Mouse (Mus musculus): Measurements from ENCODE around the gene Tdp1. TPM values are rescaled to one million over a fixed set of nuclear protein-coding genes. Genes with fewer than 3 reads are reported as not detected.

Tdp1 gene
- polyA plus RNA-seq, 1 experiment from 2014 or later = 30.5 TPM

GRCm38 (mm10) chr12:99992362-99992862 is 108.1 kb downstream of the Tdp1 start:
- Histone ChIP-seq H3K27me3 (ENCODE audit: control insufficient read depth, insufficient read depth, low read length) (no peaks in the 10 kb centered on the region), H3K9ac (ENCODE audit: low read length) (no peak overlapping the region), H3K4me2 (ENCODE audit: low read length) (no peak overlapping the region), H3K4me3 (ENCODE audit: control insufficient read depth in 1 of 2, insufficient read depth in 1 of 2, low read depth in 1 of 2, low read length in 2 of 2) (no peak overlapping the region), H3K4me1 (ENCODE audit: control insufficient read depth in 2 of 2, insufficient read depth in 2 of 2, low read length in 2 of 2) (no peaks in the 10 kb centered on the region), H3K27ac (replicated peaks in 1 of 2; ENCODE audit: control insufficient read depth in 1 of 2, insufficient read depth in 1 of 2, low read depth in 2 of 2, low read length in 2 of 2) (no peak overlapping the region), H3K9me3 (ENCODE audit: control insufficient read depth, low read length) (peaks cover 5% of the 10 kb centered on the region; the same call in 1 of the 2 replicates), H3K36me3 (ENCODE audit: control insufficient read depth, insufficient read depth, low read length) (no peaks in the 10 kb centered on the region)
- 88% methylated on average over 11 of the region's 11 CpGs for WGBS
- no peak for ATAC-seq (ENCODE audit: insufficient number of reproducible peaks, insufficient read depth, low FRiP score, low read depth)

- H3K9ac ChIP-seq (ENCODE audit: low read length) = no peak overlapping the region
- no peak for ATAC-seq (ENCODE audit: insufficient number of reproducible peaks, insufficient read depth, low FRiP score, low read depth)
- no peak overlapping the region for H3K4me2 ChIP-seq (ENCODE audit: low read length)
- no peaks in the 10 kb centered on the region for H3K36me3 ChIP-seq (ENCODE audit: control insufficient read depth, insufficient read depth, low read length)
- H3K27ac ChIP-seq (replicated peaks in 1 of 2; ENCODE audit: control insufficient read depth in 1 of 2, insufficient read depth in 1 of 2, low read depth in 2 of 2, low read length in 2 of 2) = no peak overlapping the region
- peaks cover 5% of the 10 kb centered on the region; the same call in 1 of the 2 replicates for H3K9me3 ChIP-seq (ENCODE audit: control insufficient read depth, low read length)
- 73% methylated on average over 10 of the region's 10 CpGs for WGBS
- no peak overlapping the region for H3K4me3 ChIP-seq (ENCODE audit: control insufficient read depth in 1 of 2, insufficient read depth in 1 of 2, low read depth in 1 of 2, low read length in 2 of 2)
- no peaks in the 10 kb centered on the region for H3K27me3 ChIP-seq (ENCODE audit: control insufficient read depth, insufficient read depth, low read length)
- no peaks in the 10 kb centered on the region for H3K4me1 ChIP-seq (ENCODE audit: control insufficient read depth in 2 of 2, insufficient read depth in 2 of 2, low read length in 2 of 2)
Observed at GRCm38 (mm10) chr12:99993146-99993890, 109.0 kb downstream of the Tdp1 start.

- Histone ChIP-seq H3K9ac (ENCODE audit: low read length) (no peak overlapping the region), H3K4me1 (ENCODE audit: control insufficient read depth in 2 of 2, insufficient read depth in 2 of 2, low read length in 2 of 2) (no peaks in the 10 kb centered on the region), H3K9me3 (ENCODE audit: control insufficient read depth, low read length) (peaks cover 2% of the 10 kb centered on the region; the same call in 1 of the 2 replicates), H3K27ac (replicated peaks in 1 of 2; ENCODE audit: control insufficient read depth in 1 of 2, insufficient read depth in 1 of 2, low read depth in 2 of 2, low read length in 2 of 2) (no peak overlapping the region), H3K4me3 (ENCODE audit: control insufficient read depth in 1 of 2, insufficient read depth in 1 of 2, low read depth in 1 of 2, low read length in 2 of 2) (no peak overlapping the region), H3K27me3 (ENCODE audit: control insufficient read depth, insufficient read depth, low read length) (no peaks in the 10 kb centered on the region), H3K4me2 (ENCODE audit: low read length) (no peak overlapping the region), H3K36me3 (ENCODE audit: control insufficient read depth, insufficient read depth, low read length) (no peaks in the 10 kb centered on the region)
- ATAC-seq (ENCODE audit: insufficient number of reproducible peaks, insufficient read depth, low FRiP score, low read depth) = no peak
- WGBS = 89% methylated on average over 5 of the region's 5 CpGs
Observed at GRCm38 (mm10) chr12:99995951-99996350, 111.6 kb downstream of the Tdp1 start.

GRCm38 (mm10) chr12:99999726-100000125 is 115.4 kb downstream of the Tdp1 start:
- H3K36me3 ChIP-seq (ENCODE audit: control insufficient read depth, insufficient read depth, low read length) = no peaks in the 10 kb centered on the region
- H3K9me3 ChIP-seq (ENCODE audit: control insufficient read depth, low read length) = no peaks in the 10 kb centered on the region
- WGBS = 62% methylated on average over 5 of the region's 5 CpGs
- no peaks in the 10 kb centered on the region for H3K27me3 ChIP-seq (ENCODE audit: control insufficient read depth, insufficient read depth, low read length)
- no peaks in the 10 kb centered on the region for H3K4me1 ChIP-seq (ENCODE audit: control insufficient read depth in 2 of 2, insufficient read depth in 2 of 2, low read length in 2 of 2)
- no peak overlapping the region for H3K9ac ChIP-seq (ENCODE audit: low read length)
- ATAC-seq (ENCODE audit: insufficient number of reproducible peaks, insufficient read depth, low FRiP score, low read depth) = no peak
- no peak overlapping the region for H3K4me2 ChIP-seq (ENCODE audit: low read length)
- no peak overlapping the region for H3K27ac ChIP-seq (replicated peaks in 1 of 2; ENCODE audit: control insufficient read depth in 1 of 2, insufficient read depth in 1 of 2, low read depth in 2 of 2, low read length in 2 of 2)
- no peak overlapping the region for H3K4me3 ChIP-seq (ENCODE audit: control insufficient read depth in 1 of 2, insufficient read depth in 1 of 2, low read depth in 1 of 2, low read length in 2 of 2)

GRCm38 (mm10) chr12:100000381-100000780 is 116.1 kb downstream of the Tdp1 start:
- Histone ChIP-seq H3K9me3 (ENCODE audit: control insufficient read depth, low read length) (no peaks in the 10 kb centered on the region), H3K27me3 (ENCODE audit: control insufficient read depth, insufficient read depth, low read length) (no peaks in the 10 kb centered on the region), H3K4me1 (ENCODE audit: control insufficient read depth in 2 of 2, insufficient read depth in 2 of 2, low read length in 2 of 2) (no peaks in the 10 kb centered on the region), H3K36me3 (ENCODE audit: control insufficient read depth, insufficient read depth, low read length) (no peaks in the 10 kb centered on the region), H3K4me3 (ENCODE audit: control insufficient read depth in 1 of 2, insufficient read depth in 1 of 2, low read depth in 1 of 2, low read length in 2 of 2) (no peak overlapping the region), H3K4me2 (ENCODE audit: low read length) (no peak overlapping the region), H3K27ac (replicated peaks in 1 of 2; ENCODE audit: control insufficient read depth in 1 of 2, insufficient read depth in 1 of 2, low read depth in 2 of 2, low read length in 2 of 2) (no peak overlapping the region), H3K9ac (ENCODE audit: low read length) (no peak overlapping the region)
- 78% methylated on average over 7 of the region's 7 CpGs for WGBS
- no peak for ATAC-seq (ENCODE audit: insufficient number of reproducible peaks, insufficient read depth, low FRiP score, low read depth)

- H3K27ac ChIP-seq (replicated peaks in 1 of 2; ENCODE audit: control insufficient read depth in 1 of 2, insufficient read depth in 1 of 2, low read depth in 2 of 2, low read length in 2 of 2) = no peak overlapping the region
- H3K27me3 ChIP-seq (ENCODE audit: control insufficient read depth, insufficient read depth, low read length) = no peaks in the 10 kb centered on the region
- ATAC-seq (ENCODE audit: insufficient number of reproducible peaks, insufficient read depth, low FRiP score, low read depth) = no peak
- H3K9me3 ChIP-seq (ENCODE audit: control insufficient read depth, low read length) = no peaks in the 10 kb centered on the region
- no peaks in the 10 kb centered on the region for H3K4me1 ChIP-seq (ENCODE audit: control insufficient read depth in 2 of 2, insufficient read depth in 2 of 2, low read length in 2 of 2)
- no peak overlapping the region for H3K9ac ChIP-seq (ENCODE audit: low read length)
- no peak overlapping the region for H3K4me3 ChIP-seq (ENCODE audit: control insufficient read depth in 1 of 2, insufficient read depth in 1 of 2, low read depth in 1 of 2, low read length in 2 of 2)
- 84% methylated on average over 3 of the region's 3 CpGs for WGBS
- H3K36me3 ChIP-seq (ENCODE audit: control insufficient read depth, insufficient read depth, low read length) = no peaks in the 10 kb centered on the region
- H3K4me2 ChIP-seq (ENCODE audit: low read length) = no peak overlapping the region
Observed at GRCm38 (mm10) chr12:100001246-100001645, 116.9 kb downstream of the Tdp1 start.

GRCm38 (mm10) chr12:100001910-100002309 is 117.6 kb downstream of the Tdp1 start:
- Histone ChIP-seq H3K9me3 (ENCODE audit: control insufficient read depth, low read length) (no peaks in the 10 kb centered on the region), H3K4me3 (ENCODE audit: control insufficient read depth in 1 of 2, insufficient read depth in 1 of 2, low read depth in 1 of 2, low read length in 2 of 2) (no peak overlapping the region), H3K36me3 (ENCODE audit: control insufficient read depth, insufficient read depth, low read length) (no peaks in the 10 kb centered on the region), H3K27me3 (ENCODE audit: control insufficient read depth, insufficient read depth, low read length) (no peaks in the 10 kb centered on the region), H3K4me1 (ENCODE audit: control insufficient read depth in 2 of 2, insufficient read depth in 2 of 2, low read length in 2 of 2) (no peaks in the 10 kb centered on the region), H3K4me2 (ENCODE audit: low read length) (no peak overlapping the region), H3K27ac (replicated peaks in 1 of 2; ENCODE audit: control insufficient read depth in 1 of 2, insufficient read depth in 1 of 2, low read depth in 2 of 2, low read length in 2 of 2) (no peak overlapping the region), H3K9ac (ENCODE audit: low read length) (no peak overlapping the region)
- no peak for ATAC-seq (ENCODE audit: insufficient number of reproducible peaks, insufficient read depth, low FRiP score, low read depth)
- WGBS = 66% methylated on average over 3 of the region's 3 CpGs

All from heart, embryonic 14.5 days (tissue).